Mouse (Mus musculus): ENCODE data around the gene Il27ra. TPM values are rescaled to one million over a fixed set of nuclear protein-coding genes. Genes with fewer than 3 reads are reported as not detected.
A peak's percentile ranks its signal among the peaks of the same experiment; 100 is the strongest.

The Il27ra gene
- under 1 TPM; 0.36 to 0.61 TPM for total RNA-seq (2021)
- long read RNA-seq, experiment 1, partial matches to known transcripts: 0 of 1 reads
- long read RNA-seq, experiment 1, other reads (novel, unspliced or antisense): 0 of 1 reads
- long read RNA-seq, experiment 2, partial matches to known transcripts: 0 of 4 reads
- long read RNA-seq, experiment 2, other reads (novel, unspliced or antisense): 0 of 4 reads

DNA sequence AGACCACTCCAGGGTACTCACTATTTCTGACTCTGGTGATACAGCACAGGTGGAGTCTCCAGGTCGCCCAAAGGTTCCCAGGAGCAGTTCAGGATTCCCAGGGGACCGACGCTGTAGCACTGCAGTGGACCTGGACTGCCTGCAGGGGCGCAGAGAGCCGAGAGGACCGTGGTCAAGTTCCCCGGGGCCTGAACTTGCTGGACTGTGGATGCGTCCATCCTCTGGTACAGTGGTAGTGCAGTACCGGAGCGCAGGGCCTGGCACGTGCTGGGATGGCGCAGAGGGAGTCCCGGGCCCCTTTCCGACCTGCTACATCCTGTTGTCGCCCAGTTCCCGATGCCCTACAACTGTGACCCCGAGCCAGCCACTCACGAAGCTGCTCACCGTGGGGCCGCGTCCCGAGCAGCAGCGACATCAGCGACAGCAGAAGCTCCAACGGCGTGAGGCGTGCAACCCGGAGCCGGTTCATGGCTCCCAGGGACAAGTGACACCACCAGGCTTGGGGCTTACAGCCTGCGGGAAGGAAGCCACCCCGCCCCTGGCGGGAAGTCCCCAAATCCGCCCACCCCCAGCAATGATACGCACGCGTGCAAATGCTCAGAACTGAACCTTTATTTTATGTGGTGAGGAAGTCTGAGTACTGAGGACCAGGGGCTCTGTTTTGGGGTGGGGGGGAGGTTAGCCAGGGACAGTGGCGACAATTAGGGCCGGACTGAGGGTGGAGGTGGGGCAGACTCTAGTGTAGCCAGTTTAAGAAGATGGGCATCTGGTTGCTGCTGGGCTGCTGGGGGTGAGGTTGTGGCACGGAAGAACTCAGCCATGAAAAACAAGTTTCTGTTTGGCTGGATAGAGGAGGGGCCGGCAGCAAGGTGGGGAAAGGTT lies at the start of gene Il27ra:
Gene Il27ra, minus strand, starts transcription at position 524 of the 882 bp plus-strand sequence.
- Histone ChIP-seq H3K27ac (peak within 1 kb of the TSS; percentile 65), H3K4me3 (peak within 1 kb of the TSS; percentile 66)
- TF ChIP-seq CTCF (IDR thresholded peaks at IDR 0.05): peak; percentile 81
- DNase-seq: peak; percentile 80
- intact Hi-C loops (cut with DNase I): loop anchor here (5.0 kb wide), 1 partner anchor 315 kb away; no protein-coding TSS in a partner anchor

DNA sequence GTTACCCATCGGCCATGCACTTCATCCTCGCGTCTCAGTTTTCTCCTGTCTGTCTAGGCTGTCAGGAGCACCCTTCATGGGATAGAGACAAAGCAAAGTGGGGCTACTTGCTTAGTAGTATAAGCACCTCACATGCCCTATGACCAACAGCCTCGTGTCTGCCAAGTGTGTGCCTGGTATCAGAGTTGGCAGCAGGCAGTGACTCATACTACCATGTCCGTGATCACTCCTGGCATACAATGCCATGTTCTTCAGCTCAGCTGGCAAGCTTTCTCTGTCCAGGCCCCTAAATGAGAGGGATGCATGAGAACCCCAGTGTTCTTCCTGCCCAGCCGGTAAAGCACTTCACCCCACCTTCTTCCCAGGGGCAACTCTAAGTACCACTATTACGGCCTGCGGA lies 48.2 kb upstream of the Il27ra start:
- Histone ChIP-seq H3K27ac (no peak overlapping the region), H3K4me3 (no peak overlapping the region)
- no peak for DNase-seq
- no peak for TF ChIP-seq CTCF (IDR thresholded peaks at IDR 0.05)
- intact Hi-C loops (cut with DNase I): no loop called here

DNA sequence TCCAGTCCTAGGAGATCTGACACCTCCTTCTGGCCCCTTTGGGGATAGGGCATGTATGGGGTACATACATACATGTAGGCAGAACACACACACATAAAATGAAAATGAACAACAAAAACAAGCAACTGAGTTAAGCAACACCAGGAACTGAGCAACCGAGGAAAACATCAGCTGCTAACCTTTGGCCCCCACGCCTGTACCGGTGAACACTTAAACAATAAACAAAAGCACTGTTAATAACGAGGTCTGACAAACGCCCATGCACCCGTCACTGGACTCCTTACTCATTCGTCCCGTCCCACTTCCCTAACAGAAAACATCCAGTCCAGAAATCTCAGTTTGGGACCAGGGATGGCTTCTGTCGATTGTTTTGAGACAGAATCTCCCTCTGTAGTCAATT lies 46.9 kb upstream of the Il27ra start:
- no peak overlapping the region for H3K4me3 ChIP-seq
- no peak for TF ChIP-seq CTCF (IDR thresholded peaks at IDR 0.05)
- H3K27ac ChIP-seq: no peak overlapping the region
- DNase-seq: no peak
- intact Hi-C loops (cut with DNase I): no loop called here

DNA sequence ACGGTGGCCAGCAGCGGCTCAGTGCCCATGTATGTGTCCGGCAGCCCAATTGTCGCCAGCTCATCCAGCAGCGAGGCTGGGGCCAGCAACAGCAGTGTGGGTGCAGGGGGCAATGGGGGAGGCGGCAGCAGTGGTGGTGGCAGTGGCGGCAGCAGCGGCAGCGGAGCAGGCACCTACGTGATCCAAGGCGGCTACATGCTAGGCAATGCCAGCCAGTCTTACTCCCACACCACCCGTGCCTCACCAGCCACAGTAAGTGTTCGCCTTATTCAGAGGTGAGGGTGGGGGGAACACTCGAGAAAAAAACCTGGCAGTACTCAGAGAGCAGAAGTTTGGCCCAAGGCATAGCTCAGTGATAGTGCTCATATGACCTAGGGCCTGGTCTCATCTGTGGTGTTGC lies 45.4 kb upstream of the Il27ra start:
- no peak for DNase-seq
- Histone ChIP-seq H3K27ac (no peak overlapping the region), H3K4me3 (no peak overlapping the region)
- TF ChIP-seq CTCF (IDR thresholded peaks at IDR 0.05): no peak
- intact Hi-C loops (cut with DNase I): no loop called here

DNA sequence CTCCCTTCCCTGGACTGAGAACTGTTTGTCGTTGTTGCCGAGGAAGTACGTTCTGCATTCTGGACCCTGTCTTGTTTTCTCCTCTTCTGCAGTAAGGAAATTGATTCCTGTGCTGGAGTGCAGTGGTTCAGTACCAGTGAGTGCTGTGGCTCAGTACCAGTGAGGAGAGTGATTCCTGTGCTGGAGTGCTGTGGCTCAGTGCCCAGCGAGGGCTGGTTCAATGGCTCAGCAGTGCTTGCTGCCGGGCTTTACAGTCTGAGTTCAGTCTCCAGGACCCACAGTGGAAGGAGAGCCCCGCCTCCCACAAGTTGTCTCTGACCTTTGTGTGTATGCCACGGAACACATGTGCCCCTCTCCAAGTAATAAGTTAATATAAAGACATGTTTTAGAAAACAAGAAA lies 44.8 kb upstream of the Il27ra start:
- no peak for DNase-seq
- TF ChIP-seq CTCF (IDR thresholded peaks at IDR 0.05): no peak
- intact Hi-C loops (cut with DNase I): no loop called here

DNA sequence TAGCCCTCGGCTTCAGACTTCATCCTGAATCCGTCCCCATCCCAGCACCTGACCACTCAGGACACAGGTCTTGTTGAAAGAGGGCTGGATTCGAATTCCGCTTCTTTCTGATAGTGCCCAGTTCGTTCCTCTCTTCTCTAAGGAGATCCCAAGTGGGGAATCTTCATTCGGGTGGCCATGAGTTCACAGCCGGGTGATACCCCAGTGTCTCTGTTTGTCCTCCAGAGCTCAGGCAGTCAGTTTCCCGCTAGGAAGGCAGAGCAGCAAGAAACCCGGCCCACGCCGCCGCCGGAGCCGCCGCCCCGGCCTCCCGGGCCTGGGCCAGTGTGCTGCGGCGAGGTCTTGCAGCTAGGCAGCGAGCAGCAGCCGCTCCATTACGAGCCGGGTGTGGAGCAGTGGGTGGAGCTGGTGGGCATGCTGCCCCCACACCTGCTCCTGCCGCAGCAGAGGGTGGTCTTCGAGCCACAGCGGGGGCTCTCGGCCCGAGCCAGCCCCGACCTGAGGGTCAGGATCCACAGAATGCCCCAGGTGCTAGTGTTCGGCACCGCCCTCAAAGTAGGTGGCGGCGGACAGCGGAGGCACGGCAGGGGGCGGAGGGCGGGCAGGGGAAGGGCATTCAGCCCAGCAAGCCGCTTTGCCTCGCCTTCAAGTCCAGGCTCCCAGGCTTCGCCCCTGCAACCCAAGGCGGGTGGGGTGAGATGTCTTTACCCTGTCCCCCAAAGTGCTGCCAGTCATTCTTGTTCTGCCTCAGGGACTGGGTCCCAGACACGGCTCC lies 42.1 kb upstream of the Il27ra start:
- no peak for DNase-seq
- H3K27ac ChIP-seq: peak overlapping the region; percentile 55
- intact Hi-C loops (cut with DNase I): no loop called here
- TF ChIP-seq CTCF (IDR thresholded peaks at IDR 0.05): no peak
- no peak overlapping the region for H3K4me3 ChIP-seq

More for the DNA sequence above, 44.8 kb upstream of the Il27ra start:
- Histone ChIP-seq H3K4me3 (no peak overlapping the region), H3K27ac (no peak overlapping the region)

DNA sequence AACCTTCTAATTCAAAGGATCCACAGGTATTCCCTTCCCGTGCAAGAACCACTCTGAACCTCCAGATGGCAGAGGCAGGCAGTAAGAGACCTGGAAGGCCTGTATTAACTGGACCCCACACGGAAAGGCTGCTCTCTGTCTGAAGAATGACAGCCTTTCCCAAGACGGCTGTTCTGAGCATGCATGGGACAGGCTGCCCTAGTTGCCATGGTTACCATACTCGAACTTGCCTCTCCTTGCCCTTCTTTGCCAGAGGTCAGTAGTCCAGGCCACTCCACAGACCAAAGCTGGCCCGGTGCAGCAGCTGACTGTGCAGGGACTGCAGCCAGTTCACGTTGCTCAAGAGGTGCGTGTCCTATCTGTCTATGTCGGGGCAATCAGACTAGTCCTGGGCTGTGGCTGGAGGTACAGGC lies 41.4 kb upstream of the Il27ra start:
- intact Hi-C loops (cut with DNase I): no loop called here
- TF ChIP-seq CTCF (IDR thresholded peaks at IDR 0.05): peak; percentile 37
- Histone ChIP-seq H3K27ac (peak overlapping the region; percentile 55), H3K4me3 (no peak overlapping the region)
- DNase-seq: peak; percentile 86

DNA sequence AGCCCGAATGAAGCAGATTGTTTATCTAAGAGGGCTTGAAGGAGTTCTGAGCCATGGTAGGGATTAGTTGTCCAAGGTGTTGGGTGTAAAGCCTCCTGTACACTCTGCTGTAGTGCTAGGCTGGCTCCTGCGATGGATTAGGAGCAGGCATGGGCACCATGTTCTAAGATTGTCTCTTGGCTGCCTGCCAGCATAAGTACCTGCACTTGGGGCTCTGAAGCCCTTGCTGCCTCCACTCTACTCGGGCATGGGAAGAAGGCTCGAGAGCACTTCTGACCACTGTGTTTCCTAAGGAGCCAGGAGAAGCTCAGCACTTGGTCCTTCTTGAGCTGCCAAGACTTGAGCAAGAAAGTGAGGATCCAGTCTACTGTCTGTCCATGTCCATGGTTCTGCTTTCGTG lies 36.8 kb upstream of the Il27ra start:
- no peak overlapping the region for H3K27ac ChIP-seq
- no peak overlapping the region for H3K4me3 ChIP-seq
- intact Hi-C loops (cut with DNase I): no loop called here
- no peak for TF ChIP-seq CTCF (IDR thresholded peaks at IDR 0.05)
- DNase-seq: peak; percentile 7

DNA sequence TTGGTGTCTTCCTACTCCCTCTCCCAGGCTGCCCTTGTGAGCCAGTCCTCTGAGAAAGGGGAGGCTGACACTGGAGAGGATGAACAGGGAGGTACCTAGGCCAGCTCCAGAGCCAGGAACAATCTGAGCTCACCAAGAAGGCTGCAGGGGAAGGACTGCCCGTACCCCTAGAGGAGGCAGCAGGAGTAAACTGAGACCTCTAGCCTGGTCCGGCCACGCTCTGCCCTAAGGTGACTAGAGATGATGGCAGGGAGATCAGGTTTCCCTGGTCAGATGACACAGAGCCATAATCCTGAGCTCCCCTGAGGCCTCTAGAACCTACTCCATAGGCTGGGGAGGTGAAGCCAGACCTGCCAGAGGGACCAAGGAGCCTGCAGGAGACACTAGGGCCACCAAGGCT lies 34.5 kb upstream of the Il27ra start:
- peak overlapping the region; percentile 68 for H3K27ac ChIP-seq
- H3K4me3 ChIP-seq: no peak overlapping the region
- intact Hi-C loops (cut with DNase I): no loop called here
- DNase-seq: peak; percentile 54
- no peak for TF ChIP-seq CTCF (IDR thresholded peaks at IDR 0.05)

DNA sequence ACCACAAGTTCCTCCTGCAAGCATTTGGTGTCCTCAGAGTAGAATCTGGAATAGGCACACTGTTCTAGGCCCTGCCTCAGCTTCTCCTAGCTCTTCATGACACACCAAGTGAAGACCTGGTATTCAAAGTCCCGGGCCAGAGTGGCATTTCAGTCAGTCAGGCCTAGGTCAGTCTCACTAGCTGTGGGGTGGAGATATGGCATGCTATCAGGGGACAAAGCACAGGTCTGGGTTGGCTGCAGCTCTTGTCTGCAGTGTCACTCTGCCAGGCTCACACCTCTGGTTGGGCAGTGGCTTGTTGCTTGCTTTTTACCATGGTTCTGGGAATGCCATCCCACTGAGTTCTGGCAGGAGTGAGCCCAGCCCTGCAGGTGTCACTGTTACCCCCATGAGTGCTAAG lies 34.0 kb upstream of the Il27ra start:
- Histone ChIP-seq H3K27ac (peak overlapping the region; percentile 68), H3K4me3 (no peak overlapping the region)
- TF ChIP-seq CTCF (IDR thresholded peaks at IDR 0.05): no peak; the same call in 1 of the 2 replicates
- intact Hi-C loops (cut with DNase I): no loop called here
- DNase-seq: no peak

DNA sequence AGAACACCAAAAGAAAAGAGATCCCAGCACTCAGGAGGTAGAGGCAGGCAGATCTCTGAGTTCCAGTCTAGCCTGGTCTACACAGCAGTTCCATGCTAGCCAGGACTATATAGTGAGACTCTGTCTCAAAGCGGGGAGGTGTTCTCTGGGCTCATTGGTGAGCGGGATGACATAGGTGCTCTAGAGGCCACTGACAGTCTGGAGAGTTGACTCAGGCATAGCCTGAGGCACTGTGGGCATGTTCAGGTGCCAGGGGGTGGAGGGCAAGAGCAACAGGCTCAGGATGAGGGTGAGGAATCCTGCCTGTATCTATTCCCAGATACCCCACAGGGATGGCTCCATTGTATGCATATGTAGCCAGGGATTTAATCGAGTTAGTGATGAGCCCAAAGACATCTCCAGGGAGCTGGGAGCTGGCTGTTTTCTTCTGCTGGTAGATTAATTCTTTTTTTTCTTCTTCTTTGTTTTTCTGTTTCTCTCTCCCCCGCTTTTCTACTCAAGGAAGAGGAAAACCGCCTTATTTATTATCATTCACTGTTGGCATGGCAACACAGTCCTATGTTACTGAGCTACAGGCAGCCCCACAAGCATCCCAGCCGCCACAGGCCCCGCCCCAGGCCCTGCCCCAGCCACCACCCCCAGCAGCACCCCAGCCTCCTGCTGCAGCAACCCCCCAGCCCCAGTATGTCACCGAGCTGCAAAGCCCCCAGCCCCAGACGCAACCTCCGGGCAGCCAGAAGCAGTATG lies 31.0 kb upstream of the Il27ra start:
- intact Hi-C loops (cut with DNase I): no loop called here
- H3K4me3 ChIP-seq: no peak overlapping the region
- H3K27ac ChIP-seq: peak overlapping the region; percentile 62; the same call in 1 of the 2 replicates
- no peak for DNase-seq
- TF ChIP-seq CTCF (IDR thresholded peaks at IDR 0.05): no peak

DNA sequence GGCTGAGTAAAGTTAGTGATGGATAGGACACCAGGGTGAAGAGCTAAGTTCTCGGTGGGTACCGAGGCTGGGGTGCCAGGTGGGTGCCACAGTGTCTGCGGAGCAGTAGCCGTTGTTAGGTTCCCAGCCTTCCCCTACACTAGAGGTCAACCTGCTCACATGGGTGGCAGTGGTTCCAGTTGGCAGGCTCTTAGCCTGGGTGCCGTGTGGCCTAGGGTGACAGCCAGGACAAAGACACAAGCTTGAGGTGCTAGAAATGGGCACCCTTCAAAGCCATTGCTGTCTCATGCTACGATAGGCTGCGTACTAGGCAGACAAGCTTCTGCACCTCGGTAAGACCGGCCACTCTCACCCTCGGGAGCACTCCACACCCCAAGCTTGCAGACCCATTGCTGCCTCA lies 29.9 kb upstream of the Il27ra start:
- no peak for TF ChIP-seq CTCF (IDR thresholded peaks at IDR 0.05)
- no peak for DNase-seq
- peak overlapping the region; percentile 62 for H3K27ac ChIP-seq
- no peak overlapping the region for H3K4me3 ChIP-seq
- intact Hi-C loops (cut with DNase I): no loop called here

Data from gastrocnemius, adult 2 months (tissue).